Mouse (Mus musculus) liver (tissue): ENCODE measurements around the gene Pax7.

ENCODE experiments used
- DNase-seq: peaks from one replicate; pipeline ENCODE4 v3.0.0-alpha.2; 2020; ENCODE audit warnings: mixed read lengths

Pax7 gene

DNA sequence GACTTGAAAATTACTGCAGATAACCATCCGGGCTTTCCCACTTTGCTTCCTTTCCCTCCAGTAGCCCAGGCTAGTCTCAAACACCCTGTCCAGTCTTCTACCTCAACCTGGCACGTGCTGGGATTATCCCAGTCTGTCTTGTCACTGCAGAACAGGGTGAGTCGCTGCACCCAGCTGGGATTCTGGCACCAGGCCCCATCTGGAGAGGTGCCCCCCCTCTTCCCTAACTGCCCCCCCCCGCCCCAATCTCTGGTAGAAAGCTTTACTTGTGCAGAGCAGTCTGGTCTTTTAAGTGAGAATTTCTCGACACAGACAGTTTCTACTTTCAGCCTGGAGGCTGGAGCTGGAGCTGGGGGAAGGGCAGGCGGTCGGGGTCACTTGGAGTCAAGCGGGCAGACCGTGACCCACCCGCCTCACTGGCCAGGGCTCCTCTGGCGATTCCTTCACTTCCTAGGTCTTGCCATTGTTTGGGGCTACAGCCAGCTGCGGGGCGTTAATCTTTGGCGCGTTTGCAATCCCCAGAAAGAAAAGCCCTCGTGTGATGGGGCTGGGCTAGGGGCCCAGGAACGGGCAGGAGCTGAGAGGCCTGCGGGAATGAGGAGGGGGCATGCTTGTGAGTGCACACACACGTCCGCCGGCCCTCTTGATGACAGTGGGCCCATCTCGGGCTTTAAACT lies 22.4 kb downstream of the Pax7 start:
- no peak for DNase-seq

DNA sequence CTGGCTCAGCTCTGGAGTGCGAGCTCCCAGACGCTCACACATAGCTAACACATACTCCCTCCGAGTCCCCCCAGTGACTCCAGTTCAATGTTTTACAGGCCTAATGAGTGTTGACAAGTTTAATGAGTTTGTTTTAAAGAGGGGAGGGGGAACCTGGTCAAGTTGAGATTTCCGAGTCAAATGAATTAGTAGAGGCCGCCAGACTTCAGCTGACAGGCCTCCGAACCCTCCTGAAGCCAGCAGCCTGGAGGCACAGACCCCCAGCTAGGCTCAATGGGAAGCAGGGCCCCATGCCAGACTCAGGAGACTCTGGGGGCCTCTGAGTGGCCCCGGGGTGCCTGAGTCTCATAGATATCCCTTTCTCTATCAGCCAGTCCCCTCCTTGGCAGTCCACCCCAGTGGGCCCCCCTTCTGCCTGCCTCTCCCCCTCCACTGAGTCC lies 23.9 kb downstream of the Pax7 start:
- DNase-seq, result no peak

DNA sequence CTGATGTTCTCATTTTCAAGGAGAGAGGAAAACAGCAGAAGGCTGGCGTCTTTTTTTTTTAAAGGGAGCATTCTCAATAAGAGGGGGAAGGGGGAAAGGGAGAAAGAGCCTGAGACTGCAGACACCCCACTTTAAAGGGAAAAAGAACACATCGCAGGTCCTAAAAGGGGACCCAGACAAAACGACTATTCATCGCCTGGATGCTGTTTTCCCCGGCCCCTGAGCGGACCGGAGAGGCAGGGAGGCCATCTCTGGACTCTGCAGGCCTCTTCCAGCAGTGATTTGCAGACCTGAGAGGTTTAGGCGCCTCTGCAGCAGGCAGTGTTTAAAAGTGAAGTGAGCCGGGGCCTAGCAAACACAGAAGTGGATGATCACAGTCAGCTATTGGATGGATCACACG lies 25.5 kb downstream of the Pax7 start:
- DNase-seq, result no peak

DNA sequence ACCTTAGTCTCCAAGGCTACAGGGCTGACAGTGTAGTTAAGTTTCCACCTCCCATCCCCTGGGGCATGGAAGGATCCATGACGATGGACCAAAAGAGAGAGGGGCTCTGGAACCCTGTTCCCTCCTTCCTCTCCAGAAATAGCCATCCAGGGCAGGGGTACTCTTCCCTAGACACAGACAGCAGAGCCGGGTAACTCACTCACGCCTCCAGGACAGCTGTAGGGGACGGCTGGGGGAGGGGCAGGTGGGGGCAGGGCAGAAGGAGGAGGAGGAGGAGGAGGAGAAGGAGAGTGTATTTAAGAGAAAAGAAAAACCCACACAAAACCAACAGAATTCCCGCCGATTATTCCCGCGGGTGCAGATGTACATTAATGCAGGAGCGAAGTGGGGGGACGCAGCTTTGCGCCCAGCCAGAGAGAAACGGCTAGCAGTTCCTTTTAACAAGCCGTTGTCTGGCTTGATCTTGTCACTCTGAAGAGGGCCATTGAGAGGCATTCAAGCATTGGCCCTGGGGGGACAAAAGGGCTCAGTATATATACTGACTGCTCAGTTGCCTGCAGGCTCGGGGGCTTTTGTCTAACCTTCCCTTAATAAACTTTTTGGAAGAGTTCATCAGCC lies 26.0 kb downstream of the Pax7 start:
- no peak for DNase-seq

- no peak for DNase-seq
Measured at GRCm38 (mm10) chr4:139804896-139805295, 28.4 kb downstream of the Pax7 start.

DNA sequence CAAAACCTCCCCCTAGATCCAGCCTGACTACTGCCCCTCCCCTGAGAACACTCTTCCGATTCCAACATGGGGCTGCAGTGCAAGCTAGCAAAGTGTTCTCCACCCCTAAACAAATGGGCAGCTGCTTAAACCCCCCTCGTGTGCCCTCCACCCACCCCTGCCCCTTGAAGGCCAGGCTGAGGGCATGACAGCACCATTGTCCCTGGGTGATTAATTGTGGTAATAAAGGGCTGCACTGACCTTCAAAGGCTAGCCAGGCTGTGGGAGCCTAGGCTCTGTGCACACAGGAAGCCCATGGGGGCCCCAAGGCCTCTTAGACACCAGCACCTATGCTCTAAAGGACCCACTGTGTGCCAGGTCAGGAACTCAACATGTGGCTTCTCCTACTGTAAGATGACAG lies 29.3 kb downstream of the Pax7 start:
- no peak for DNase-seq

DNA sequence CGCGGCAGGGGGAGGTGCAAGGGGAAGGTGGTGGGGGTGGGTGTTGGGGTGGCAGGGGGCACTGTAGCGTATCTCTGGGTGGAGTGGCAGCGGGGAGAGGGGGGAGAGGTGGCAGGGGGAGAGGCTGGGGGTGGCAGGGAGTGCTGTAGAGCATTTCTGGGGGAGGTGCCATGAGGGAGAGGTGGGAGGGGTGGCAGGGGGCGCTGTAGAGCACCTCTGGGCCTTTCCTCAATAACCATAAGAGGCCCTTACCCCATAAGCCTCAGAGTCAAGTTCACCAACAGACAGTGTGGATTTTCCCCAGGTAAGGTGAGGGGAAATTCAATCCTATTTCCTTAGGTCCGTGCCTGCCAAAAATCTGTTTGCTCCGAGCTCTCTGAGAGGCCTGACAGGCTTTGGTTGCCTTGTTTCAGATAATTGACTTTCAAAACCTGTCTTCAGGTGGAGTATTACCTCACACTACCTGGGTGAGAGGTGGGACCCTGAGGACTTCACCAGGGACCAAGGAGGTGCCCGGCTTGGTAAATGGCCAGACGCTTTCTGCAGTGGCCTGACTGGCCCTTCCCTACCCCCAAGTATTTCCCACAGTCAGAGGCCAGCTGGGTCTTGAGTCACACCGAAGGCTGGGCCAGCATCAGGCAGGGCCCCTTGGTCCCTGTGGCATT lies 33.8 kb downstream of the Pax7 start:
- no peak for DNase-seq

DNA sequence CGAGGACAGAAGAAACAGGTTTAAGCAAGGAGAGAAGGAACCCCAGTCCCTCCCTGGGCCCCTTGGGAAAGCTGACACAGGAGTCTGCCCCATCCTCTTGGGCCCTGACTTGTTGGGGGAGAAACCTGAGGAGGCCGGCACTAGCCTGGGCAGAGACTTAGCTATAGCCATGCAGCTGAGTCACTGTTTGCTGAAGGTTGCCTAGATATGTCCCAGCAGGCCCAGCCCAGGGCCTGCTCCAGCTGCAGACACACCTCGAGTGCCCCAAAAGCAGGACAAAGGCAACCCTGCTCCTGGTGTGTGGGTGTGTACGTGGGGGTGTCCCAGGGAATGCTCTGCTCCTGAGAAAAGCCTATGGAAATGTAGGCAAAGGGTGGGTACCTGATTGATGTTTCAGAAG lies 36.0 kb downstream of the Pax7 start:
- no peak for DNase-seq

DNA sequence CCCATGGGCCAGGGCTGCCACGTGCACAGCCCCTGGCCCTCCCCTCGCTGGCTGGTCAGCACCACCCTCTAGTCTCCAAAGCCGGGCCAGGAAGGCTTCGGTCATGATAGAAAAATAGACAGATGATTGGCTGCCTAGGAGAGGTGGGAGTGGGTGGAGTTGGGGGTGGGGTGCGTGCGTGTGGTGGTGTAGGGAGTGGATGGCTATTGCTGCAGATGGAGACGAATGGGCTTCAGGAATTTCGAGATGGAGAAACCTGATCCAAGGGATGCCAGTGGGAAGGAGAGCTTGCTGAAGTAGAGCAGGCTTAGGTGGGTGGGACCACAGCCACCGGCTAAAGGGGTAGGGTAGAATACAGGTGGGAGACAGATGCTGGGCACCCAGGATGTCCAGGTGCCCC lies 37.2 kb downstream of the Pax7 start:
- DNase-seq, result no peak

DNA sequence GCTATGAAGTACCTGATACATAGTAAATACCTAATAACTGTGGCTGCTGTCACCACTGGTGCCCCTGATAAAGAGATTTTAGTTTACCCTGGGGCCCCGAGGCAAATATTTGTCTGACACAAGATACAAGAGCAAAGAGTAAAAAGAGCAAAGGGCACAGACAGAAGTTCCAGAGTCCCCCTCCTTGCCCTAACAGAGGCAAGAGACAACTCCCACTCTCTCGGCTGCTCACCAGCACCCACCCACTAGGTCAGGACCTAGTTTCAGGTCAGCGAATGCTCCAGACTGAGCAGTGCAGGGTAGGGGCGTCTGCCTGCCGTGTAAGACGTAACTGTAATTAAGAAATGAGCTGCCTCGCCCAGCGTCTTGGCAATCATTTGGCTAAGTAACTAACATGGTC lies 42.2 kb downstream of the Pax7 start:
- no peak for DNase-seq

GRCm38 (mm10) chr4:139789772-139790171 lies 43.6 kb downstream of the Pax7 start:
- DNase-seq, result no peak

DNA sequence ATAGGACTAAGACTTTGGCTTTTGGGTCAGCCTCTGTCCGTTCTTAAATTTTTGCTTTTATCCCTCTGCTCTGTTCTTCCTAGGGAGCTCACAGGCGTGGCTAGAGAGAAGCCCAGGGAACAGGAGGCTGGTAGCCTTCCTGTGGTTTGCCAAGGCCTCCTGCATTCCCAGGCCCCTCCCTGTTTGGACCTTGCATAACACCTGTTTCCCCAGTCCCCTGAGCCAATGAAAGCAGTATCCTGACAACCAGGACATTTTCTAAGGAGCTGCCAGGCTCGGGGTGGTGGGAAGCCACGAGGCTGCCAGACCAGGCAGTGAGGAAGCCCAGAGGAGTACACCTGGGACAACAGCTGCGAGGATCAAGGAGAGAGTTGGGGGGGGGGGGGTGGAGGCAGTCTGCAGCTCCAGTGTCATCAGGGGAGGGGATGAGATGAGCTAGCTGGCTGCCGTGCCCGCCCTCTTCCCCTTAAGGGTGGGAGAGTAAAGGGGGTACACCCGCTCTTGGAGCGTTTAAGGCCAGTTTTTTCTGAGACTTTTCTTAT lies 50.3 kb downstream of the Pax7 start:
- DNase-seq, result no peak

DNA sequence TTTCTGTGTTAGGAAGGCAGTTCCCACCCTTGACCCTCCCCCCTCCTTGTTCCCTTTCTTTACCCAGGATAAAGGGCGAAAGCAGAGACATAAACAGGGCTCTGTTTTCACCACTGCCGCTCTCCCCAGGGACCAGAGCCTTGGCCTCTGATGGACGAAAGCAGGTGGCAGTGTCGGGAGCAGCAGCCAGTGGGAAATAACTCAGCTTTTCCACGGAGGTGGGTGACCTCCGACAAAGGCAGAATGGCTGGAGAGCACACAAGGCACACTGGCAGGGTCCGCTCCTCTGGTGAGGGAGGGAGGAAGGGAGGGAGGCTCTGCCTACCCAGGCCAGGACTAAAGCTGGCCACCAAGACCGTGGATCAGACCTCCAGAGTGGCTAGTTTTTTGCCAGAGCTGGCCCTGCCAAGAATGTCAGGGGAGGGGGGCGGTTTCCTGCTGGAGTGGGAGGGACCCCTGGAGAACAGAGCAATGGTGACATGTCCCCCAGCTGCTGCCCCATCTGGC lies 62.1 kb downstream of the Pax7 start:
- DNase-seq, result no peak

- no peak for DNase-seq
Measured at GRCm38 (mm10) chr4:139767823-139768222, 65.5 kb downstream of the Pax7 start.

GRCm38 (mm10) chr4:139767115-139767718 lies 66.1 kb downstream of the Pax7 start:
- DNase-seq, result no peak

DNA sequence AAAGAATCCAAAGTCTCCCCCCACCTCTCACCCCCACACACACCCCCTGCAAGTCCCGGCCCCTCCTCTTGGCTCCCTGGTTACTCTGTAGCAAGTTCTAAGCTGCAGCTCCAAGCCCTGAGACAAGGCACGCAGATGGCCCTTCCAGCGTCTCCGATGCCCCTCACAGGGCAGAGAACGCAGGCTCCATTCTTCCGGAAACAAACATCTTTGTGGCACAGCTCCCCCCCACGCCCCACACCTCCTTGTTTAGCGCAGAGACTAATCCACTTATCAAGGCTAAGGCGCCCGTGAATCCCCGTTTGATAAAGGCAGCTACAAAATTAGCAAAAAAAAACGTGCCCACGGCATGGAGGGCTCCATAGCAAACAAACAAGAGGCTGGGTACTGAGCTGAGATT lies 71.4 kb downstream of the Pax7 start:
- DNase-seq, result no peak

- no peak for DNase-seq
Measured at GRCm38 (mm10) chr4:139760736-139761135, 72.6 kb downstream of the Pax7 start.

DNA sequence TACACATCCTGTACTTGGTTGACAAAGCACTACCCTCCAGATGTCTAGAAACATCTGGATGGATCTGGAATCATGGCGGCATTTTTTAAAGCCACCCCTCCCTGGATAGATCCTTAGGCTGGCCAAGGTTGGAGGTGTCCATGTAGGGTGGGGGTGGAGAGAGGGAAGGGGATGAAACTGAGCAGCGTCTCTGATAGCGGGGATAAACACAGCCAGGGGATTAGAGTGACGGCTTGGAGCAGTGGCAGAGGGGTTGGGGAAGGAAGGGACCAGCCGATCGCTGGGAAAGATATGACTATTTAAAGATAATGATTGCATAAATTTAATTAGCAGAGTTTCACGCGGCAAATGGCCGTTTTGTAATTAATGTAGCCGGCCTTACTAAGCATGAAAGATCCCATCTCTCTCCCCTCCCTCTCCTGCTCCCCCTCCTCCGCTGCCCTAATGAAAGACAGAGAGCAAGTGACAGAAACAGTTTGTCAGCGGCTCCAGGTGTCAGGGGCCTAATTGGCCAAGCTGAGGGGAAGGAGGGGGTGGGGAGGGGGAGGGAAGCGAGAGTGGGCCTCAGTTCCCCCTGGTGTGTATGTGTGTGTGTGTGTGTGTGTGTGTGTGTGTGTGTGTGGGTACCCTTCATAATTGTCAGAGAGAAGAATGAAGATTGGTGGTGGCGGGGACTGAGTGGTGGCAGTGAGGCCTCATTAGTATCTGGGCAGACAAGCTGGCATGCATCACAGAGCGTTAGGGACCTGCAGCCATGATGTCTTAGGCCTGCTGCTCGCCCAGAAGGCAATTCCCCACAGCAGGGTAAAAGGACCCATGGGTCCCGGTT lies 74.6 kb downstream of the Pax7 start:
- DNase-seq, result no peak

DNA sequence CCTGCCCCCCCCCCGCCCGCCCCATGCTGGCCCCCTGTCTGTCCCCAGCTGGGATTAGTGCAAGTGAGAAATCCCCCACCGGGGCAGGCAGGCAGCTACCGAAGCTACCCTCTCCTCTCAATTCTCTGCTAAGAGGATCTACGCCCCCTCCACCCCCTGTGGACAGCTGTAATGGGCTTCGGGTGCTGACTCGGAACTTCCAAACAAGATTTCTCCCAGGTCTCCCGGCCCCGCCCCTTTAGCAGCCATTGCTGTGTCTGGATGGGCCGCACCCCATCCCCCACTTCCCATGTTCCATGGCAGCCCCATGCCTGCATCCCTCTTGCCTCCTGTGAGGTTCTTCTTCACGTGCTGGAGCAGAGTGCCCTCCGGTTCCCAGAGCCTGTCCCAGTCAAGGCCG lies 76.4 kb downstream of the Pax7 start:
- DNase-seq, result no peak

DNA sequence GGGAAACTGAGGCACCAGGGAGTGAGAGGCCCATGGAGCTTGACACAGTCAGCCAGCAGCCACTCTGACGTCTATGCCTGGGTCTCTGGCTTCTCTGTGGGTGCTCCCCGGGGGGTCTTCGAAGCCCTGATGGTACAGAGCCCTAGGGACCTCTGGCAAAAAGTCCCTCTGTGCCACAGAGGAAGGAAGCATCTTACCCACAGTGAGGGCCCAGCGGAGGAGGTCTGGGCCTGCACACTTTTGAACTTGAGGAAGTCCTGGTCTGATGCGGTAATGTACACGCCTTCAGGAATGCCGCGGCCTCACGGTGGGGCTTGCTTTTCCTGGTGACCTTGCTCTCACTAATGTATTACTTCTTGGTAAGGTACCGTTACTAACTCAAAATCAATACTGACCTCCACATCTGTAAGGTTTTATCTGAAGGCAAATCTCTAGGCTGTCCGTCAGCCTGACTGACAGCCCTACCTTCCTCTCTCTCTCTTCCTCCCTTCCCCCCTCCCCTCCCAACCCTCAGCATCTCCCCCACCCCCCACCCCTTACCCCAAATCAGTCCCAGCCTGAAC lies 79.1 kb downstream of the Pax7 start:
- no peak for DNase-seq

DNA sequence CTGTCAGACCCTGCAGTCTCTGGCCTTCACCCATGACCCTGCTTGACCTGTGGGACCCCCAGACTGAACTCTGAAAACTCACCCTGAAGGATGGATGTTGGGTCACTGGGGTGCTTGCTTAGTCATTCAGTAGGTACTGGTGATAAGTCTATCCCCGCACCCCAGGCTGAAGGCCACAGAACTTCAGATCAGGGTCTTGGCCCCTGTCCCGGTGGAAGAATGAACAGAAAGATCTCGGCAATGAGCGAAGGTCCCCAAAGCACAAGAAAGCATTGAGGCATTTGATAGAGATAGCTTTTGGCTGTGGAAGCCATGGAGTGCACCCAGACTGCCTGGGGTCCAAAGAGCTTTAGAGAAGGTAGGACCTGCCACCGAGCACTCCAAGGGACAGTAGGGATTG lies 82.4 kb downstream of the Pax7 start:
- DNase-seq, result no peak
